Comparison of ENCODE assay signal across 27 mouse cellular contexts in the genomic region with DNA sequence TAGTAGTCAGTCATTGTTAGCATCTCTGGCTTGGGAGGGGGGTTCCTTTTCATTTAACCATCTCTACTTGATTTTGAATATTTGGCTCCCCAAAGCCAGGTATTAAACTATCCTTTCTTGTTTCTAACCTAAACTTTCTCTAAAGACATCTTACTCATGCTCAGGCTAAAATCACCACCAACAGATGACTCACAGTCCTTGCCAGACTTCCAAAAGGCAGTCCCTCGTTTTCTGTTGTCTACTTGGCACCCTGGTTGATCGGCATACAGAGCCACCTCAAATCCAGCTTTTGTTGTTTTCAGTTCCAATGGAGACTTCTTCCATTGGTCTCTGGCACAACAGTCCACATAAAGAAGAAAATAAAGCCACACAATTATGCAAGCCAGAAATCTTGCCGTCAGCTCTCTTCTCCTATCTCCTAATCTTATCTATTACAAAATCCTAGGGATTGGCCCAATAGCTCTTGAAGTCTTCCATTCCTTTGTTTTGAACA. TPM values are rescaled to one million over a fixed set of nuclear protein-coding genes. Genes with fewer than 3 reads are reported as not detected.
DNase-seq lines count a peak whose midpoint lies in the region; ATAC-seq lines count a peak whose summit lies in the region.
"Had no signal": no experiment of that assay in that cellular context is flagged by ENCODE, and none has a peak within 500 bp of the region (broad histone marks: within the 10 kb centered on the region; RNA-seq: fewer than 3 reads in every experiment).

No protein-coding gene starts in this region.

- no peak overlapping the region for H3K4me2 ChIP-seq in heart, embryonic 12.5 days
- H3K4me2 ChIP-seq: embryonic facial prominence, embryonic 12.5 days; embryonic facial prominence, embryonic 15.5 days; hindbrain, embryonic 13.5 days; intestine, embryonic 15.5 days had no signal

- 66% methylated on average over 3 of the region's 3 CpGs for WGBS in heart, embryonic 12.5 days

- no peak overlapping the region for H3K4me3 ChIP-seq in heart, embryonic 12.5 days
- H3K4me3 ChIP-seq: embryonic facial prominence, embryonic 12.5 days; embryonic facial prominence, embryonic 15.5 days; hindbrain, embryonic 10.5 days; hindbrain, embryonic 13.5 days; intestine, embryonic 15.5 days had no signal

- H3K27ac ChIP-seq in heart, embryonic 12.5 days (ENCODE audit: poor library complexity, severe bottlenecking): no peak overlapping the region
- H3K27ac ChIP-seq: embryonic facial prominence, embryonic 12.5 days; embryonic facial prominence, embryonic 15.5 days; hindbrain, embryonic 10.5 days; hindbrain, embryonic 13.5 days; intestine, embryonic 15.5 days had no signal

- H3K4me1 ChIP-seq in heart, embryonic 12.5 days (replicated peaks): no peaks in the 10 kb centered on the region; the same call in 1 of the 2 replicates
- H3K4me1 ChIP-seq: hindbrain, embryonic 10.5 days; hindbrain, embryonic 13.5 days; intestine, embryonic 15.5 days had no signal

- no peaks in the 10 kb centered on the region for H3K9me3 ChIP-seq in heart, embryonic 12.5 days (replicated peaks)
- H3K9me3 ChIP-seq: embryonic facial prominence, embryonic 12.5 days; embryonic facial prominence, embryonic 15.5 days; hindbrain, embryonic 10.5 days; hindbrain, embryonic 13.5 days; intestine, embryonic 15.5 days had no signal

- no peak overlapping the region for H3K9ac ChIP-seq in heart, embryonic 12.5 days
- H3K9ac ChIP-seq: embryonic facial prominence, embryonic 12.5 days; embryonic facial prominence, embryonic 15.5 days; forebrain, postnatal 0 days; hindbrain, embryonic 13.5 days; intestine, embryonic 15.5 days had no signal

- ATAC-seq in heart, embryonic 12.5 days (ENCODE audit: insufficient number of reproducible peaks, low FRiP score): no peak
- peak; percentile 18; the same call in 1 of the 2 replicates for ATAC-seq in granulocyte monocyte progenitor cell, adult 5-6 weeks (replicated peaks; ENCODE audit: poor library complexity, severe bottlenecking)
- ATAC-seq: activated CD4-positive, CD25-positive, alpha-beta regulatory T cell, adult 4 months; CD4-positive, CD25-positive, alpha-beta regulatory T cell, adult 4 months; forebrain, embryonic 14.5 days; forebrain, postnatal 0 days; hindbrain, embryonic 16.5 days; intestine, embryonic 15.5 days had no signal

- H3K36me3 ChIP-seq in heart, embryonic 12.5 days: no peaks in the 10 kb centered on the region
- H3K36me3 ChIP-seq: embryonic facial prominence, embryonic 12.5 days; embryonic facial prominence, embryonic 15.5 days; hindbrain, embryonic 10.5 days; hindbrain, embryonic 13.5 days; intestine, embryonic 15.5 days had no signal

- DNase-seq in adrenal gland, adult 2 months: peak; percentile 40
- no peak for DNase-seq in adrenal gland, adult 8-10 months
- DNase-seq in heart, adult 11 months: peak; percentile 15
- DNase-seq in 3T3-L1 (ENCODE audit: low read depth, low spot score): peak; percentile 53
- no peak for DNase-seq in ovary, postnatal 10 days (ENCODE audit: low spot score)
- DNase-seq: adrenal gland, postnatal 14 days; cerebellum, adult 11-12 months; cerebellum, adult 8-10 months; cerebellum, postnatal 10 days; cerebellum, postnatal 36 days; forebrain, postnatal 0 days; gastrocnemius, postnatal 10 days; gastrocnemius, postnatal 36 days; heart, adult 18-20 months; kidney, adult 11 months had no signal

- H3K27me3 ChIP-seq in heart, embryonic 12.5 days (replicated peaks): 0 out of 2 replicates have a peak, but pooled peaks cover 3% of the 10 kb centered on the region
- H3K27me3 ChIP-seq: embryonic facial prominence, embryonic 12.5 days; embryonic facial prominence, embryonic 15.5 days; hindbrain, embryonic 13.5 days; intestine, embryonic 15.5 days had no signal

RNA-seq across cellular contexts. Expression of gene Plau, which starts 11.2 kb away (rescaled TPM):
- total RNA-seq in adrenal gland, adult 2 months (2021): 10 to 100 TPM; 31.2 to 64.4 TPM
- 1.8 and 1.9 TPM in 2 replicates for polyA plus RNA-seq in adrenal gland, adult 2 months (2012; rRNA removed)
- total RNA-seq in adrenal gland, adult 8-10 months (2022): 10 to 100 TPM; 22.1 to 48.3 (median 35.9) TPM
- polyA plus RNA-seq in heart, embryonic 12.5 days (2016; fragmentation: Nextera tagmentation; extraction: Ambion mirVana): 0.77 and 1.1 TPM in 2 replicates
- total RNA-seq in granulocyte monocyte progenitor cell, adult 5-6 weeks (2014; fragmentation: Nextera tagmentation): 2.9 and 4.2 TPM in 2 replicates
- 7.5 and 9.1 TPM in 2 replicates for total RNA-seq in granulocyte monocyte progenitor cell, adult 5-6 weeks (2017)
- total RNA-seq: MEL had no signal
- polyA plus RNA-seq: activated CD4-positive, CD25-positive, alpha-beta regulatory T cell, adult 4 months; CD4-positive, CD25-positive, alpha-beta regulatory T cell, adult 4 months had no signal

RNA-seq across cellular contexts. Expression of gene Camk2g, which starts 53.8 kb away (rescaled TPM):
- total RNA-seq in adrenal gland, adult 2 months (2021): 10 to 100 TPM; 51.4 to 67.7 TPM
- 41.7 and 42.8 TPM in 2 replicates for polyA plus RNA-seq in adrenal gland, adult 2 months (2012; rRNA removed)
- total RNA-seq in adrenal gland, adult 8-10 months (2022): 10 to 100 TPM; 63.3 to 74.9 (median 69.1) TPM
- 65.4 and 69.5 TPM in 2 replicates for polyA plus RNA-seq in heart, embryonic 12.5 days (2016; fragmentation: Nextera tagmentation; extraction: Ambion mirVana)
- total RNA-seq in granulocyte monocyte progenitor cell, adult 5-6 weeks (2014; fragmentation: Nextera tagmentation): 28.0 and 35.2 TPM in 2 replicates
- 50.3 and 65.9 TPM in 2 replicates for total RNA-seq in granulocyte monocyte progenitor cell, adult 5-6 weeks (2017)

Comparison
In these comparisons a context has a peak if more than half of its experiments do, and no peak if none do; other contexts are left out.
1. DNase-seq: peak in adrenal gland, adult 2 months (single experiment), heart, adult 11 months (single experiment) and 3T3-L1 (single experiment); none in adrenal gland, adult 8-10 months (single experiment) and ovary, postnatal 10 days (single experiment).